ENCODE assay signal across 17 mouse cellular contexts in genomic region chr17:21579080-21579479, GRCm38 (mm10). TPM values are rescaled to one million over a fixed set of nuclear protein-coding genes. Genes with fewer than 3 reads are reported as not detected.
DNase-seq lines count a peak whose midpoint lies in the region; ATAC-seq and TF ChIP-seq lines count a peak whose summit lies in the region.
"Had no signal": no experiment of that assay in that cellular context is flagged by ENCODE, and none has a peak within 500 bp of the region (broad histone marks: within the 10 kb centered on the region; RNA-seq: fewer than 3 reads in every experiment).

No protein-coding gene starts in this region.

- peak; percentile 71 for ATAC-seq in liver, embryonic 12.5 days
- peak; percentile 66 for ATAC-seq in megakaryocyte progenitor cell, adult 5-6 weeks (replicated peaks; ENCODE audit: poor library complexity)
- no peak for ATAC-seq in hindbrain, embryonic 12.5 days (ENCODE audit: low FRiP score)

- peak overlapping the region; percentile 32; the same call in 1 of the 2 replicates for H3K4me2 ChIP-seq in liver, embryonic 12.5 days
- no peak overlapping the region for H3K4me2 ChIP-seq in hindbrain, embryonic 12.5 days (replicated peaks)
- H3K4me2 ChIP-seq: embryonic facial prominence, embryonic 12.5 days; hindbrain, embryonic 14.5 days; limb, embryonic 15.5 days; neural tube, embryonic 13.5 days had no signal

- no peak overlapping the region for H3K9ac ChIP-seq in liver, adult 2 months (ENCODE audit: low read depth, low read length)
- no peak overlapping the region for H3K9ac ChIP-seq in liver, embryonic 12.5 days
- no peak overlapping the region for H3K9ac ChIP-seq in hindbrain, embryonic 12.5 days
- H3K9ac ChIP-seq: embryonic facial prominence, embryonic 12.5 days; forebrain, postnatal 0 days; hindbrain, embryonic 14.5 days; limb, embryonic 15.5 days; neural tube, embryonic 13.5 days had no signal

- peaks cover 20% of the 10 kb centered on the region for H3K36me3 ChIP-seq in liver, adult 2 months (ENCODE audit: control insufficient read depth, insufficient read depth, low read length)
- peaks cover 58% of the 10 kb centered on the region for H3K36me3 ChIP-seq in liver, embryonic 12.5 days
- H3K36me3 ChIP-seq in hindbrain, embryonic 12.5 days, result peaks cover 34% of the 10 kb centered on the region
- peaks cover 68% of the 10 kb centered on the region for H3K36me3 ChIP-seq in hindbrain, embryonic 10.5 days

- TF ChIP-seq POLR2A in liver, adult 2 months (IDR thresholded peaks at IDR 0.05; ENCODE audit: extremely low read depth, insufficient read depth, low read length), result no peak

- no peaks in the 10 kb centered on the region for H3K9me3 ChIP-seq in liver, embryonic 12.5 days (replicated peaks)
- H3K9me3 ChIP-seq in hindbrain, embryonic 12.5 days (replicated peaks), result no peaks in the 10 kb centered on the region
- H3K9me3 ChIP-seq in hindbrain, embryonic 10.5 days, result peaks cover 5% of the 10 kb centered on the region; the same call in 1 of the 2 replicates
- H3K9me3 ChIP-seq: embryonic facial prominence, embryonic 12.5 days; limb, embryonic 15.5 days; neural tube, embryonic 13.5 days had no signal

- no peak overlapping the region for H3K4me3 ChIP-seq in liver, adult 2 months (ENCODE audit: insufficient read depth, low read depth, low read length)
- H3K4me3 ChIP-seq in liver, embryonic 12.5 days, result no peak overlapping the region
- H3K4me3 ChIP-seq in hindbrain, embryonic 12.5 days, result no peak overlapping the region
- H3K4me3 ChIP-seq in hindbrain, embryonic 10.5 days, result no peak overlapping the region
- H3K4me3 ChIP-seq: embryonic facial prominence, embryonic 12.5 days; limb, embryonic 15.5 days; myocyte; neural tube, embryonic 13.5 days had no signal

- no peaks in the 10 kb centered on the region for H3K4me1 ChIP-seq in liver, adult 2 months (ENCODE audit: control insufficient read depth, insufficient read depth, low read length)
- peaks cover 7% of the 10 kb centered on the region for H3K4me1 ChIP-seq in liver, embryonic 12.5 days
- no peaks in the 10 kb centered on the region for H3K4me1 ChIP-seq in hindbrain, embryonic 12.5 days
- H3K4me1 ChIP-seq in hindbrain, embryonic 10.5 days (replicated peaks), result no peaks in the 10 kb centered on the region
- H3K4me1 ChIP-seq: embryonic facial prominence, embryonic 12.5 days; limb, embryonic 15.5 days; neural tube, embryonic 13.5 days had no signal

- H3K27me3 ChIP-seq in liver, adult 2 months (ENCODE audit: control insufficient read depth, insufficient read depth, low read length), result no peaks in the 10 kb centered on the region
- no peaks in the 10 kb centered on the region for H3K27me3 ChIP-seq in liver, embryonic 12.5 days (replicated peaks)
- no peaks in the 10 kb centered on the region for H3K27me3 ChIP-seq in hindbrain, embryonic 12.5 days
- no peaks in the 10 kb centered on the region for H3K27me3 ChIP-seq in hindbrain, embryonic 10.5 days (ENCODE audit: insufficient read depth, poor library complexity, severe bottlenecking)
- H3K27me3 ChIP-seq: embryonic facial prominence, embryonic 12.5 days; limb, embryonic 15.5 days; neural tube, embryonic 13.5 days; Patski had no signal

- TF ChIP-seq CTCF in liver, adult 2 months (IDR thresholded peaks at IDR 0.05; ENCODE audit: low read depth, low read length), result no peak

- no peaks in the 10 kb centered on the region for H3K79me2 ChIP-seq in liver, adult 2 months (ENCODE audit: control insufficient read depth, insufficient read depth, low read length)

- WGBS in liver, adult 2 months, result 34% methylated on average over 1 of the region's 1 CpGs
- 22% methylated on average over 1 of the region's 1 CpGs for WGBS in liver, embryonic 12.5 days (ENCODE audit: insufficient replicate concordance)
- WGBS in hindbrain, embryonic 12.5 days, result 90% methylated on average over 1 of the region's 1 CpGs
- 95% methylated on average over 1 of the region's 1 CpGs for WGBS in hindbrain, embryonic 10.5 days

- peak; percentile 2 for DNase-seq in liver, adult 2 months (ENCODE audit: extremely low read depth, low read depth, low spot score)
- no peak for DNase-seq in liver
- peak; percentile 20 for DNase-seq in c-Kit-positive CD71-positive TER-119-positive erythroid progenitor cells, embryonic 14.5 days (ENCODE audit: low spot score)
- DNase-seq in hindbrain, embryonic 10.5 days (ENCODE audit: low spot score), result no peak
- no peak for DNase-seq in cerebellum, postnatal 10 days
- DNase-seq: right cerebral cortex, postnatal 25 days had no signal

- no peak overlapping the region for H3K27ac ChIP-seq in liver, adult 2 months (replicated peaks; ENCODE audit: insufficient read depth, low read depth, low read length)
- no peak overlapping the region for H3K27ac ChIP-seq in liver, embryonic 12.5 days
- no peak overlapping the region for H3K27ac ChIP-seq in hindbrain, embryonic 12.5 days
- H3K27ac ChIP-seq in hindbrain, embryonic 10.5 days, result no peak overlapping the region
- H3K27ac ChIP-seq: embryonic facial prominence, embryonic 12.5 days; hindbrain, embryonic 14.5 days; limb, embryonic 15.5 days; macrophage; neural tube, embryonic 13.5 days had no signal

RNA-seq across cellular contexts. Expression of gene Zfp948, which starts 12.3 kb away (rescaled TPM):
- total RNA-seq in liver, adult 2 months (2014; rRNA removed), result 3.0 and 3.4 TPM in 2 replicates
- polyA plus RNA-seq in liver, adult 2 months (2012; rRNA removed), result 0.37 and 0.51 TPM in 2 replicates
- 7.5 TPM in 2 replicates for polyA plus RNA-seq in liver, embryonic 12.5 days (2016; fragmentation: Nextera tagmentation; extraction: Ambion mirVana)
- 4.3 TPM in 2 replicates for total RNA-seq in megakaryocyte progenitor cell, adult 5-6 weeks (2015)
- total RNA-seq in megakaryocyte progenitor cell, adult 5-6 weeks (2017), result 2.0 and 3.3 TPM in 2 replicates
- polyA plus RNA-seq in hindbrain, embryonic 12.5 days (2016; fragmentation: Nextera tagmentation; extraction: Ambion mirVana), result 15.7 and 17.1 TPM in 2 replicates
- polyA plus RNA-seq in hindbrain, embryonic 10.5 days (2016; fragmentation: Nextera tagmentation; extraction: Ambion mirVana), result 12.1 and 13.9 TPM in 2 replicates

RNA-seq across cellular contexts. Expression of gene Zfp52, which starts 43.7 kb away (rescaled TPM):
- total RNA-seq in liver, adult 2 months (2014; rRNA removed), result 0.94 and 1.3 TPM in 2 replicates
- polyA plus RNA-seq in liver, adult 2 months (2012; rRNA removed), result not detected in 2 replicates
- polyA plus RNA-seq in liver, embryonic 12.5 days (2016; fragmentation: Nextera tagmentation; extraction: Ambion mirVana), result 1.4 and 1.5 TPM in 2 replicates
- 32.2 and 33.6 TPM in 2 replicates for total RNA-seq in megakaryocyte progenitor cell, adult 5-6 weeks (2015)
- 25.4 and 42.3 TPM in 2 replicates for total RNA-seq in megakaryocyte progenitor cell, adult 5-6 weeks (2017)
- 2.7 and 3.3 TPM in 2 replicates for polyA plus RNA-seq in hindbrain, embryonic 12.5 days (2016; fragmentation: Nextera tagmentation; extraction: Ambion mirVana)
- 1.5 and 2.0 TPM in 2 replicates for polyA plus RNA-seq in hindbrain, embryonic 10.5 days (2016; fragmentation: Nextera tagmentation; extraction: Ambion mirVana)

Comparison
In these comparisons a context has a peak if more than half of its experiments do, and no peak if none do; other contexts are left out.
1. DNase-seq: peak in liver, adult 2 months (single experiment) and c-Kit-positive CD71-positive TER-119-positive erythroid progenitor cells, embryonic 14.5 days (single experiment); none in liver (single experiment), hindbrain, embryonic 10.5 days (single experiment) and cerebellum, postnatal 10 days (0 of 2).